Comparison of ENCODE assay signal across 22 mouse cellular contexts in the genomic region with DNA sequence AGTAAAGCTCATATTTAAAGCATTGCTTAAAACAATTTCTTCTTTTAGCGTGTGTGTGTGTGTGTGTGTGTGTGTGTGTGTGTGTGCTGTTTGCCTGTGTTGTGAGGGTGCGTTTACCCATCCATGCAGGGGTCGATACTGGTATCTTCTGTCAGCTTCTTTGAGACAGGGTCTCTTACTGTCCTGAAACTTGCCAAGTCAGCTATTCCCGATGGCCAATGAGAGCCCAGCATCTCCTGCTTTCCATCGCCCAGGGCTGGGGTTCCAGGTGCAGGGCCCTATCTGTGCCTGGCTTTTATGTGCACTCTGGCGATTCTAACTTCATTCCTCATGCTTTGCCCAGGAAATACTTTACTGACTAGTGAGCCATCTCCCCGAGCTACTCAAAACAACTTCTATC.
DNase-seq lines count a peak whose midpoint lies in the region; ATAC-seq and TF ChIP-seq lines count a peak whose summit lies in the region.
"Had no signal": no experiment of that assay in that cellular context is flagged by ENCODE, and none has a peak within 500 bp of the region (broad histone marks: within the 10 kb centered on the region; RNA-seq: fewer than 3 reads in every experiment).

No protein-coding gene starts in this region.

- H3K4me2 ChIP-seq in heart, embryonic 16.5 days (ENCODE audit: low read depth, low read length), result peak overlapping the region; percentile 57
- peak overlapping the region; percentile 50 for H3K4me2 ChIP-seq in lung, postnatal 0 days (replicated peaks; ENCODE audit: low read depth, low read length)
- H3K4me2 ChIP-seq: hindbrain, embryonic 13.5 days; kidney, embryonic 15.5 days; limb, embryonic 13.5 days; liver, embryonic 12.5 days; midbrain, embryonic 12.5 days had no signal

- H3K9ac ChIP-seq in heart, embryonic 16.5 days (ENCODE audit: low read length), result peak overlapping the region; percentile 57
- H3K9ac ChIP-seq in lung, postnatal 0 days (replicated peaks; ENCODE audit: low read depth), result peak overlapping the region; percentile 74
- H3K9ac ChIP-seq: hindbrain, embryonic 13.5 days; kidney, embryonic 15.5 days; limb, embryonic 13.5 days; liver, embryonic 12.5 days; midbrain, embryonic 12.5 days had no signal

- intact Hi-C loops in heart, postnatal 25 days (cut with DNase I), result loop anchor here (5.0 kb wide), 1 partner anchor 58 kb away; no protein-coding TSS in a partner anchor

- H3K27ac ChIP-seq in heart, embryonic 16.5 days (ENCODE audit: low read length), result peak overlapping the region; percentile 70
- peak overlapping the region; percentile 94; the same call in 1 of the 2 replicates for H3K27ac ChIP-seq in lung, postnatal 0 days (ENCODE audit: low read length)
- H3K27ac ChIP-seq: embryonic facial prominence, embryonic 10.5 days; hindbrain, embryonic 13.5 days; kidney, embryonic 15.5 days; limb, embryonic 13.5 days; liver, embryonic 12.5 days; midbrain, embryonic 12.5 days had no signal

- no peaks in the 10 kb centered on the region for H3K27me3 ChIP-seq in heart, embryonic 16.5 days (ENCODE audit: control insufficient read depth, insufficient read depth, low read length)
- H3K27me3 ChIP-seq in lung, postnatal 0 days (replicated peaks; ENCODE audit: insufficient read depth, low read length), result no peaks in the 10 kb centered on the region
- H3K27me3 ChIP-seq: hindbrain, embryonic 13.5 days; kidney, embryonic 15.5 days; liver, embryonic 12.5 days; midbrain, embryonic 12.5 days had no signal

- H3K9me3 ChIP-seq in heart, embryonic 16.5 days (replicated peaks; ENCODE audit: control insufficient read depth, low read length), result no peaks in the 10 kb centered on the region
- H3K9me3 ChIP-seq in lung, postnatal 0 days (ENCODE audit: low read length), result no peaks in the 10 kb centered on the region
- H3K9me3 ChIP-seq: embryonic facial prominence, embryonic 10.5 days; hindbrain, embryonic 13.5 days; kidney, embryonic 15.5 days; limb, embryonic 13.5 days; liver, embryonic 12.5 days; midbrain, embryonic 12.5 days had no signal

- no peaks in the 10 kb centered on the region for H3K36me3 ChIP-seq in heart, embryonic 16.5 days (ENCODE audit: control insufficient read depth, insufficient read depth)
- H3K36me3 ChIP-seq in lung, postnatal 0 days (ENCODE audit: insufficient read depth, low read length), result peaks cover 4% of the 10 kb centered on the region; the same call in 1 of the 2 replicates
- H3K36me3 ChIP-seq: embryonic facial prominence, embryonic 10.5 days; hindbrain, embryonic 13.5 days; kidney, embryonic 15.5 days; limb, embryonic 13.5 days; liver, embryonic 12.5 days; midbrain, embryonic 12.5 days had no signal

- TF ChIP-seq CTCF in lung, postnatal 0 days (IDR thresholded peaks at IDR 0.05), result no peak

- H3K4me1 ChIP-seq in heart, embryonic 16.5 days (ENCODE audit: control insufficient read depth, insufficient read depth, low read length), result peaks cover 33% of the 10 kb centered on the region
- H3K4me1 ChIP-seq in lung, postnatal 0 days (ENCODE audit: insufficient read depth, low read depth, low read length), result no peaks in the 10 kb centered on the region
- H3K4me1 ChIP-seq: hindbrain, embryonic 13.5 days; midbrain, embryonic 12.5 days had no signal

- ATAC-seq in heart, embryonic 16.5 days (replicated peaks; ENCODE audit: extremely low read depth, insufficient read depth, low FRiP score), result no peak
- ATAC-seq in lung, postnatal 0 days, result no peak
- ATAC-seq: activated CD4-positive, CD25-positive, alpha-beta regulatory T cell, adult 4 months; liver, embryonic 12.5 days had no signal

- peak; percentile 89 for DNase-seq in heart, adult 11 months
- no peak for DNase-seq in heart, postnatal 25 days (ENCODE audit: low spot score)
- no peak for DNase-seq in heart, adult 8-10 months (ENCODE audit: low spot score)
- no peak for DNase-seq in lung, postnatal 0 days (ENCODE audit: low spot score)
- DNase-seq in lung, postnatal 10 days, result no peak
- DNase-seq in urinary bladder, adult 2 months (ENCODE audit: low spot score), result no peak
- DNase-seq: adrenal gland, adult 8-10 months; cerebellum, adult 11-12 months; cerebellum, postnatal 10 days; gastrocnemius, postnatal 14 days; kidney, postnatal 36 days; lung, adult 18-20 months; right cerebral cortex, postnatal 14 days; spleen, adult 18-20 months had no signal

- H3K4me3 ChIP-seq in heart, embryonic 16.5 days (ENCODE audit: low read length), result peak overlapping the region; percentile 25; the same call in 1 of the 2 replicates
- peak overlapping the region; percentile 59 for H3K4me3 ChIP-seq in lung, postnatal 0 days (ENCODE audit: low read depth, low read length)
- H3K4me3 ChIP-seq: embryonic facial prominence, embryonic 10.5 days; hindbrain, embryonic 13.5 days; kidney, embryonic 15.5 days; limb, embryonic 13.5 days; liver, embryonic 12.5 days; midbrain, embryonic 12.5 days had no signal

- TF ChIP-seq EP300 in lung, postnatal 0 days (IDR thresholded peaks at IDR 0.05), result no peak

- 61% methylated on average over 7 of the region's 7 CpGs for WGBS in heart, embryonic 16.5 days
- WGBS in lung, postnatal 0 days, result 49% methylated on average over 7 of the region's 7 CpGs
